Mouse (Mus musculus): Measurements from ENCODE around the gene Gbp3.

Gbp3 gene

DNA sequence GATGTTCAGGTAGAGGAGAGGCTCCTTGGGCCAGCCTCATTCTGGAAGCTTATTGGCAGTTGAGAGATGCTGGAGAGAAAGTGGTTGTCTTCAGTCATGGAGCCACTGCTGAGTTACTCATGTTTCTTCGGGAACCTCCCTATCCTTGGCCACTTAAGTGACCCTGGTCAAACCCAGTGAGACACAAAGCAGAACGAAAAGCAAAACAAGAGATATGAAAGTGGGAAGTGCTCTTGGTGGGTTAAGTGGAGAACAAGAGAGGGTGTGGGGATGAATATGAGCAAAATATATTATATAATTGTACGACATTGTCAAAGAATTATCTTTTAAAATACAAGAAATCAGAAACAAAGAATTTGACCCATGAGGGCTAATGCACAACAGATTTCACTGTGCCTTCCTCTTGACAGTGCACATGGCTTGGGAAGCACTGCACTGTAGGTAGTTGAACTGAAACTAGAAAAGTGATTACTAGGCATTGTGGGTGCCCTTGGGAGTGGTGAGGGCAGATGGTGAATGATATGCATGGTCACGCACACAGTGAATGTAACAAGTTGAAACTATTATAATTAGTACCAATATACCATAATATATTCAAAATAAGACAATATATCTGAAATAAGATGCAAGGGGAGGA lies 30.7 kb downstream of the Gbp3 start:
- no peak for DNase-seq

DNA sequence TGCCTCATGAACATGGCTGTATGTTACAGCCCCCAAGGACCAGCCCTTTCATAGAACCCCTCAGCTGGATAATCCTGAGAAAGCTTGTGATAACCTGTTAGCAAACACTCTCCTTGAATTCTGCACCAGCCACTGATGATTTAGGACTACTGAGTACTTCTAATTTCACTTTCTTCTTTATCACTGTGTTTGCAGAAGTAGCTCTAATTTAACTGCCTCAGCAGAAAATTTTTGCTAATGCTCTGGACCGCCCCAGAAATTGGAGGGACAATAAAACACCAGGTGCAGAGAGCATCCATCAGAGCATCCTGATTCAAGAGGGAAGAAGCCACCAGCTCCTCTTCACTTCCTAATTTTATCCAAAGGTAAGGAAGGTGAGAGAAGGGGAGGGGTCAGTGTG lies 34.7 kb downstream of the Gbp3 start, which contains the start of gene Gbp2b:
TSS of gene Gbp2b (plus strand) at position 301 of the 400 bp plus-strand sequence.
- DNase-seq: no peak

DNA sequence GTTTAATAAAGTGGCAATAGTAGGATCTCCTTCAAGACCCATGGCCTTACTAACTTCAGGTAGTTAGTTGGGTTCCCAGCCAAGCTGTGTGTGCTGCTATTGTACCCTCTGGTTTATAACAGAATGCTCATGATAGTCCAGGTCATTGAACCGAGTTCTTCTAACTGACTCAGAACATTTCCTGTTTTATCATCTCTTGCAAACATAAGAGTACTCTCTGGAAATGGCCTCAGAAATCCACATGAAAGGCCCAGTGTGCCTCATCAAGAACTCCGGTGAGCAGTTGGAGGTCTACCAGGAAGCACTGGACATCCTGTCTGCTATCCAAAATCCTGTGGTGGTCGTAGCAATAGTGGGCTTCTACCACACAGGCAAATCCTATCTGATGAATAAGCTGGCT lies 38.1 kb downstream of the Gbp3 start:
- no peak for DNase-seq

DNA sequence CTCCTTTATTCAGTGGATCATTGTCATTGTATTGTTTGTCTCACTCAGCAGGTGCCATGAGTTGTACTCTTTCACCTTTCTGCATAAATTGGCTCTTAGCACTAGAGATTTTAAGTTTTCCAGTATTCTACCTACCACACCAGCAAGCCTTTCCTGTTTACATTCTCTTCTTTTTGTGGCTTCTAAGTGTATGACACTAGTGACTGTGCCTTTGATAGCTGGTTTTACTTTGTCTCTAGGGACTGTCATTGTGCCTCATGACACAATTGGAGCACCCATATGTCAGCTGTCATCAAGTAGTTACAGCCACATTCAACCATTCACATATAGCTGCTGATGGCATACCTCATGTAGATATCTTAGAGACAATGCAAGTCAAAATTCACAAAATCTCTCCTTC lies 41.8 kb downstream of the Gbp3 start:
- DNase-seq: no peak

DNA sequence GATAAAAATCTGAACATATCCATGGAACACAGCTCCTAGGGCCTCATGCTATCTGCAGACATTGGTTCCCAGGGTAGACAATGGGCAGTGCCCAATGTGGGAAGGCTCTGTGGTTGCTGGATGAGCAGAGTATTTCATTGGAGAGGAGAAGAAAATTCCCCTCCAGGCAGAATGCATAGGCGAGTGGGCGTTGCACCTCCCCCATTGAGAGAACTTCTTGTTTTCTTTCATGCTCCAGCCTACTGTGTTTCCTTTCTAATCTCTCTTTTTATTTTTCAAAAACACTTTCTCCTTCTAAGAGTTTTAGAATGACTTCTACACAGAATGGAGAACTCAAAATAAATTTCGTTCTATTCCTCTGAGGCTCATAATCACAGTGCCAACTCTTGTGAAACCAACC lies 58.8 kb downstream of the Gbp3 start:
- no peak for DNase-seq

DNA sequence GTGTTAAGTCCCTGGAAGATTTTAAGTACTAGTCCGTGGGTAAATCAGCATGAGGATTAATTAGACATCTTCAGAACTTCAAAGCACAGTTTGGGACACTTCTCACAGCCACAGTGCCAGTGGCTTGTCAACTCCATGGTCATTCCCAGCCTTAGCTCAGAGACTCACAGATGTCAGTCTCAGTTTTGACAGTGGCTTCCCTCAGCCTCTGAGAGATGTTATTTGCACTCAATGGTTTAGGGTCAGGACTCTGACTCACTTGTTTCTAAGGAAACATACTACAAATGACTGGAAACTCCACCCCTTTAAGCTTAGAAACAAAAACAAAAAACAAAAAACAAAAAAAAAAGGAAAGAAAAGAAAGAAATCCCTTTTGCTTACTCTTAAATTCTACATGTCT lies 59.8 kb downstream of the Gbp3 start:
- no peak for DNase-seq

DNA sequence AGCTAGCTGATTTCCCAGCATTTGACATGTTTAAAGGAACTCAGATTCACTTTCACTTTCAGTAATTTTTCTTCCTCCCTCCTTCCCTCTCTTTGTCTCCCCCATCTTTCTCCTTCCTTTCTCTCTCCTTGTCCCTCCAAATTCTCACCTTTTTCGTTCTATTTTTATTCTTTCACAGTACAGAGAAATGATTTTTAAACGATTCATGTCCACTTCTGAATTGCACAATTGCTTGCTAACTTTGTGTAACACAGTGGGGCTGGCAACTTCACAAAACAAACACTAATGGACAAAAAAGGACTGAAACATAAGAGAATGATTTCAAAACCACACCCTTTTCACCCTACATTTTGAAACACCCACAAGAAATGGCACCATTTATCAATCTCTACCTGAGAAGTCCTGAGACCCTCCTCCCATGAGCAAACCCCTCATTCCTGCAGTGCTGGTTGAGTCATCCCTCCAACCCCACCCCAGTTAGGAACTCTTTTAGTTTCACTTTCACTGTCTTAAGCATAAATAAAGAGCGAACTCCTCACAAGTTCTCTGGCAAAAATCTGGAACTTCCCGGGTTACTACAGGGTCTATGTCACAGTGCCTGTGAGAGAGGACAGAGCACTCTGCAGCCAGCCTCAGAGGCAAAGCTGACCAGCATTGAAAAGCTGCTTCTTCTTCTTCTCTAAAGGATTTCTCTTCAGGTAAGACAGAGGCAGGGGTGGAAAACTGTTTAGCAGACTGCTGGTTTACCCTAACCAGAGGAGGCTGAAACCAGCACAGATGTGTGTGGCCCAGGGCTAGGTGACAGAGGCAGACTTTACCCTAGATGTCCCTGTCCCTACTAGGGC lies 60.5 kb downstream of the Gbp3 start, which contains the start of gene Gbp2:
TSS of gene Gbp2 (plus strand) at position 492 of the 845 bp plus-strand sequence.
- DNase-seq: peak in 1 of 2 experiments; percentile 3

DNA sequence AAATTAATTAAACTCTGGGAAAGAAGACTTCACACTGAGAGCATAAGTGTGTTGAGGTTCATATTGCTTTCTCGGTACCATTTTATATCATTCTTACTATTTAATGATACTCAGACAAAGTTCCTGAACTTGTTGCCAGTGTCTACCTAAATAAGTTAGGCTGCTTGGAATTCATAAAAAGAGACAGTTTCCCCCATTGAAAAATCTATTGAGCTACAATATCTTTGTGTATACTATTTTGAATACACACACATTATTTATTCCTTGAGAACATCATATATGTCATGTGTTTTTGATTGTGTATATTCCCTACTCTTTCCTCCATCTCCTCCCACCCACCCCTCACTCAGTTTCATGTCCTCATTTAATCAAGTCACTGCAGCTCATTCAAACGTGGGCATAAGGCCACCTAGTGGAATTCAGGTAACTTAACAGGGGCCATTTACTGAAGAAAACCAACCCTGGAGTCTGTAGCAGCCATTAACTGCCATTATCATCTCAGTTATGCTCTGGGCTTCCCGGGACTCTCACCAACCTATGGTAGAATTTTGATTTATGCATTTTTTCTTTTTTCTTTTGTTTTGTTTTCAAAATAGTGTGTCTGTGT lies 61.2 kb downstream of the Gbp3 start:
- peak; percentile 5 to 23 for DNase-seq
